Mouse (Mus musculus) monocyte, adult 5-6 weeks (primary cell): ENCODE measurements around the gene Ifne. TPM values are rescaled to one million over a fixed set of nuclear protein-coding genes. Genes with fewer than 3 reads are reported as not detected.

Experiments
- ATAC-seq: fragments of 153-309, 156-312 bp; replicated peaks from 2 replicates; pipeline ENCODE4 v1.8.0; 2017; ENCODE audit warnings: mild to moderate bottlenecking; ENCODE audit not compliant: low TSS enrichment, insufficient number of reproducible peaks, severe bottlenecking, poor library complexity, low FRiP score
- total RNA-seq: library from RNA; stranded (forward); fragments of 200-1000, 200-491, 200-594 nt; gene quantifications from 3 replicates; pipeline ENCODE4 v1.2.3, GENCODE M21; 2017

Ifne gene
- total RNA-seq, result not detected in 3 replicates

GRCm38 (mm10) chr4:88880101-88880500 is at the start of gene Ifne:
Gene Ifne (minus strand): TSS chr4:88880201.
- ATAC-seq, result no peak

- ATAC-seq, result no peak
Measured at GRCm38 (mm10) chr4:88928341-88929102, 48.5 kb upstream of the Ifne start.

- no peak for ATAC-seq
Measured at GRCm38 (mm10) chr4:88927850-88928249, 47.8 kb upstream of the Ifne start.

DNA sequence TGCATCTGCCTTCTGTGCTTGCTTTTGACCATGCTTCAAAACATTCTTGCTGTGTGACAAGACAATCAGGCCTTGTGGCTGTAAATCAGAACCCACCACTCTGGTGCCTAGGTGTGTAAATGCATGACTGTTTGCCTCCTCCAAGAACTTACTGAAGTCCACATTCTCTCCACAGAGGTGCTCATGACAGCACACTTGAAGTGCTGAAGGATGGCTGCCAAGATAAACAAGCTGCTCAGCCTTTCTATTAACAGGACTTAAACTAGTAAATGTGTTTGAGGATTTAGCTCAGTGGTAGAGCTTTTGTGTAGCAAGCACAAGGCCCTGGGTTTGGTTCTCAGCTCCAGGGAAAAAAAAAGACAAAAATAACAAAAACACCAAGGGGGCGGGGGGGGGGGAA is 46.6 kb upstream of the Ifne start:
- no peak for ATAC-seq

GRCm38 (mm10) chr4:88926082-88926481 is 46.1 kb upstream of the Ifne start:
- no peak for ATAC-seq

DNA sequence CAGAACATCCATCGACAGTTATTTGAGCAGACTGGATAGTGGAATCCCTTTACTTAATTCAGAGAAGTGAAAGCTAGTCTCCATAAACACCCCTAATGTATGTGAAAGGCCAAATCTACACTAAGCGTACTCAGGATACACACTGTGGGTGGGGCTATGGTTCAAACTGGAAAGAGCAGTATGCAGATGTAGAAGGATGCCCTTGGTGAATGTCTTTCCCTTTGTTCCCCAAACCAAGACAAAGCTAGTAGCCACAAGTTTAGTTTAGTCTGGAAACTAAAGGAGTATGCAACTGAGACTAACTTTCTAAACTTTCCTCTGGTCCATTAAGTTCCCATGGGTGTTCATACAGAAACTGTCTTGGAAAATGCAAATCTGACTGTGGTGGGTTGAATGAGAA is 45.5 kb upstream of the Ifne start:
- no peak for ATAC-seq

DNA sequence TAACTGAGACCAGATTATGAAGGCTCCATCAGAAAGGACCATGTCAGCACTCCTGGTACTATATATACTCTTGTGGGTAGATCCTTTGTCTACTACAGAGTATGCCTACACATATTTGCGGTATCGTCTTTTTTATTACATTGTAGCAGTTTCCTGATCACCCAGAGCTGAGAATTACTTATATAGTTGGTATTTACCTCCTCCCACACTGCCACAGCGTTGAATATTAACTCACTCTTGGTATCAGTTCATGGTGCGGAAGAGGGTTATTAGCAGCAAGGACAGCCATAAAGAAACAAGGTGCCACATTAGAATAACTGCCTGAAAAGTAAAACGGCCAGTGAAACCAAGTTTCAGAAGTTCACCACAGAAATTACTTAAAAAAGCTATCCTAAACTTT is 41.3 kb upstream of the Ifne start:
- no peak for ATAC-seq

- ATAC-seq, result no peak
Measured at GRCm38 (mm10) chr4:88917770-88918460, 37.9 kb upstream of the Ifne start.

DNA sequence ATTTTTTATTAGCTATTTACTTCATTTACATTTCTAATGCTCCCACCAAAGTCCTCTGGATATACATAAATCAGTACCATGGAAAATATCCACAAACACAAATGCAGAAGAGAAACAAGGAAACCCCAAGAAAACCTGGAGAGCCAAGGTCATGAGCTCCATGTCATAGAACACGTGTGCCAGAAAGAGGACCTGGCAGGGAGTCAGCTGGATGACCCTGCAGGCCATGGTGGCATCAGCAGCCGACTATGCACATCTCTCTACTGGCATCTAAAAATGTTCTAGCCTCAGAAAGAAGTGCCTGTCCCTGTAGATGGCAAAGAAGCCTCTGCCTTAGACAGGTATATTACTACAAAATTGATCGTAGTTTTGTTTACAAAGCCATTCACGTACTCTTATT is 36.3 kb upstream of the Ifne start:
- ATAC-seq, result no peak

GRCm38 (mm10) chr4:88913984-88914383 is 34.0 kb upstream of the Ifne start:
- no peak for ATAC-seq

- no peak for ATAC-seq
Measured at GRCm38 (mm10) chr4:88912882-88913281, 32.9 kb upstream of the Ifne start.

DNA sequence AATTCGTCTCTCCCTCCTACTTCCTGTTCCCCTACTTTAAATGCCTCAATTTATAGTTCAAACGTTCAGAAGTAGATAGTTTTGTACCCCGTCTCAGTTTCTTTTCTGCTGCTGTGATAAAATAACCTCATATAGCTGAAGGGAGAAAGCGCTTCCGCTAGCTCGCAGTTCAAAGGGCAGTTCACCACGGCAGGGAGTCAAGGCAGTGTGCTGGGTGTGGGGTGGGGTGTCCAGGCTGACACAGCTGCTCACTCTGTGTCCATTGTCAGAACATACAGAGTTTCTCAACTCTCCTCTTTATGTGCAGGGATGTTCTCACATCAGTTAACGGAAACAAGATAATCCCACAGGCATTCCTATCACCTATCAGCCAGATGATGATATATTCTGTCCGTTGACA is 32.2 kb upstream of the Ifne start:
- no peak for ATAC-seq

DNA sequence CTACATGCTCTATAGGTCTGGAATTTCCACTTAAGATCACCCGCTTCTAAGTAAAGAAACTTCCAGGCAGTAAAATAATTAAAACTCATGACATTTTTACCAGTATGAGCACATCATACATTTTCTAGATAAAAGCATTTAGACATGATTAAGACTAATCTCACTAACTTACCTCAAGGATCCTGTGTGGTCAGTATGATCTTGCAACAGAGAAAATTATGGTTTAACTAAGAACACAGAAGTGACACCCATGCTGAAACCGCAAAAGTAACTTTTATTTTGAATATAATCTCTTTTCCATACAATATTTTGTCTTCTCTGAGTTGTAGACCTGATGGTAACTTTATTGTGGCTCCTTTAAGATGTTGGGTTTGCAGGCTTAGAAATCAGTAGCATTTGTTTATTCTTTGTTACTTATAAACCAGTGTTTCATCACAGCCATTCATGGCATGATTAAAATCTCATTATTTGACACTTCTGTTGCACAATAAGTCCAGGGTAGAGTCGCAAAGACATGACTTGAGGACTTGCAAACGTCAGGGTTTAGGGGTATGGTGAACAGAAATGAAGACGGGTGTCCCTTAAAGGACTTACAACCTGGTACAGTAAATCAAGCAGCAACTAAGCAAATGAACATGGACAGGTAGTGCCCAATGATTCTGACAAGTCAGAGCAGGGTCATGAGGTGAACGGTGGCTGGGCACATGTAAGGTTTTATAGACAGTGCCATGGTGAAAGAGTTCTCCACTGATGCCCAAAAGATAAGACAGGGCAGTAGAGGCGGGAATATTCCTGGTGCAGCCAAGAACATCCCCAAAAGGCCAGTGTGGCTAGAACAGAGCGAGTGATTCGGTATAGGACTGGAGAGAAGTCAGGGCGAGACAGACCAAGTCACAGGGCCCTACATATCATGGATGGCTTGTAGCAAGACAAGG is 29.9 kb upstream of the Ifne start:
- no peak for ATAC-seq

- no peak for ATAC-seq
Measured at GRCm38 (mm10) chr4:88893201-88893754, 13.3 kb upstream of the Ifne start.

- ATAC-seq, result no peak
Measured at GRCm38 (mm10) chr4:88888236-88888635, 8.2 kb upstream of the Ifne start.

DNA sequence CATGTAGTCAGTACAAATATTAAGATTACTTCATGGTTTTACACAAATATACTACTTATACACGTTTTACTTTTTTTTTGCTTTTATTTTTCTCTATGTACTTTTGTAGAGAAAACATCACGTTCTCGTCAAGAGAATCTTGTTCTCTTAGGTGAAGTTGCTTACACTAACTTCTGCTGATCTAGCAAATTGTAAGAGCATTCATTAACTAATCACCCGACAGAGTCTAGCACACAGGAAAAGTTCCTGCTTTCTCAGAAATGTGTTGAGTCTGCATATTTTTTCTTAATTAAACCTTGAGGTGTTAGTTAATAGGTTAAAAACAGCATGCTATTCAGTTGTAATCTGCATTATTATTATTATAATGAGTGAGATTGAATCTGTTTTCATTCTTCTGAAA is 1.2 kb downstream of the Ifne start:
- ATAC-seq, result no peak

DNA sequence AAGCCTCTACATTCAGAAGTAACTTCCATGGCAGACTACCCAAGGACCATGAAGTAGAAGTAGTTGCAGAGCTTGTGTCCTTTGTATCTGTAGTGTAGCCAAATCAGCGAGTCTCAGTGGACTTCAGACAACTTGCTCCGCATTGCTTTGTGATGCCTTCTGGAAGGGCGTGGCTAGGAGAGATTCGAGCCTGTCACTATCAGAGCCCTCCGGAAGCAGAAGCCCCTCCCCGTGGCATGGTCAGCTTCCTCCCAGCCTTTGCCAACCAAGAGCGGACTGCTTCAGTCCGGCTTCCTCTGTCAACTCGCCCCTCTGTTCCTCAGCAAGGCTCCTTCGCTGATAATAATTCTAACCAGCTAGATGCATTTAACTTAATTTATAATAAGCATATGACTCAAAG is 1.8 kb downstream of the Ifne start:
- ATAC-seq, result peak; percentile 70; the same call in 1 of the 2 replicates

GRCm38 (mm10) chr4:88876520-88876919 is 3.5 kb downstream of the Ifne start:
- no peak for ATAC-seq
